Mouse (Mus musculus) WW6 (cell line): Measurements from ENCODE around the gene Stxbp6.

Experiments
- DNase-seq: peaks from one replicate; pipeline ENCODE4 v3.0.0-alpha.2; 2013; ENCODE audit warnings: low read depth, low spot score

Gene Stxbp6

DNA sequence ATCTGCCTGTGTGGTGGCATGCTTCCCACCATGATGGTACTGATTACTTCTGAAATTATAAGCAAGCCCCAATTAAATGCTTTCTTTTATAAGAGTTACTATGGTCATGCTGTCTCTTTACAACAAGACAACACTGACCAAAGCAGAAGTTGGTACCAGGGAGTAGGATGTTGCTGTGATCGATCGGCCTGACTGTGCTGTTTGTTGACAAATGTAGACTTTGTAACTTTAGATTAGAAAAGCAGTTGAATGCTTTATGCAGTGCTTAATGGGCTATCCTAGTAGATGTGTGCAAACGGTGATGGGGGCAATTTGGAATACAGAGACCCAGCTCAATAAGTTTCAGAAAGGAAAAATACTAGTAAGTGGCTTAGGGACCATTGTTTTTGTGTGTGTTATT, 77.6 kb downstream of the Stxbp6 start:
- no peak for DNase-seq

DNA sequence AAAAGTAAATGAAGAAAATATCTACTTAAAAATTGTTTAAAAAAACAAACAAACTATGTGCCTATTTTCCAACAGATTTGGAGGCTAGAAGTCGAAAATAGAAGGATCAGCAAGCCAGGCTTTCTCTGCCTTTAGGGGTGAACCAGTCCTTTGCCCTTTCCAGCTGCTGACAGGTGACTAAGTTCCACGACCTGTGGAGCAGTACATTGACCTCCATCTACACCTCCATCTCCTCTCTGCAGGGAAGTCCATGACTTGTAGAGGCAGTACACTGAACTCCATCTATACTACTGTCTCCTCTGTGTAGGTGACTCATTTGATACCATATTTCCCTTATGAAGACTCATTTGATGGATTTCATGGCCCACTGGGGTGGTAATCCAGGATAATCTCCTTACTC, 78.2 kb downstream of the Stxbp6 start:
- DNase-seq, result no peak

DNA sequence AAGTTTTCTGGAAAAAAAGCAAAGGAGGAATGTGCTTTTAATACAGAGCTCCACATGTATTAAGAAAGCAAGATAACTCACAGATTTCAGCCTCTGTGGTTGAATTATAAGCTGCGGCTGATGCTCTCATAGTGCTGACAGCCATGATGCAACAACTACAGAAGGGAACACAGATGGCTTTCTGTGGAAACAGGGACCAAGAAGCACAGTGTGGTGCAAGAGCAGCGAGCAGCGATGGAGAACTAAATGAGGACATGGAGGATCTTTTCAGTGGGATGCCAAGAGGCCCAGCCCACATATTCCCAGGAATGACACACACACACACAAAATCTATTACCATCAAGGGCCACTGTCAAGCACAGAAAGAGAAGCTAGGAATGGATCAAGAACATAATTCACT, 81.1 kb downstream of the Stxbp6 start:
- DNase-seq, result no peak

DNA sequence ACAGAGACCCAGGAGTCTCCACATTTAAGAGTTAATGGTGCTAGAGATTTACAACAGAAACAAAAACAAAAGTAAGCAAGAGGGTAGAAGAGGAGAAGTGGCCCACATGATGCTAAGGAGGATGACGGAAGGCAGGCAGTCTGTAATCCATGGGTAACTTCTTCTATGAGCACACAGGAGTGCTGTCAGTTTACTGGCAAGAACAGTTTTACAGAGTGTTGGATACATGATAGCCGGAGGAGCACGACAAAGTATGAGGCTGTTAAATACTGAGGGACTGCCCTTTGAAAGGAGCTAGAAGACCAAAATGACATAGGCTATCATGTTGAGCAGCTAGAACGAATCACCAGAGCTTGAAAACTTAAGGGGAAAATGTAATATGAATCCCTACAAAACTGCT, 81.7 kb downstream of the Stxbp6 start:
- no peak for DNase-seq

DNA sequence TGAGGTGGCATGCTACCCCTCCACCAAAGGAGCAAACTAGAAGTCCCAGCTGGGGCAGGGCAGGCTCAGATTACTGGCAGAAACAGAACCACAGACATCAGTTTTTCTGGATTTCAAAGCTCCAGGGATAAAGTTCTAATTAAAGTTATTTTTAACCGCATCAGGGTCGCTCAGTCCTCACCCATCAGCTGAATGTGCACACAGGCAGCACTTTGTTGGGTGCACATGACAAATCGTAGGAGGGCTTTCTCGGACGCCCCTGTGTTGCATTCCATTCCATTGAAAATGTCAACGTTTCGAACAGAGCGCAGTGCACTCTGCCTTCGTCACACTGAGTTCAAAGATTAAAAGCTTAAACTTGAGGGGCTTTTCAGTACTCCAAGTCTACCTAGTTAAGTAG, 84.1 kb downstream of the Stxbp6 start:
- DNase-seq, result no peak

DNA sequence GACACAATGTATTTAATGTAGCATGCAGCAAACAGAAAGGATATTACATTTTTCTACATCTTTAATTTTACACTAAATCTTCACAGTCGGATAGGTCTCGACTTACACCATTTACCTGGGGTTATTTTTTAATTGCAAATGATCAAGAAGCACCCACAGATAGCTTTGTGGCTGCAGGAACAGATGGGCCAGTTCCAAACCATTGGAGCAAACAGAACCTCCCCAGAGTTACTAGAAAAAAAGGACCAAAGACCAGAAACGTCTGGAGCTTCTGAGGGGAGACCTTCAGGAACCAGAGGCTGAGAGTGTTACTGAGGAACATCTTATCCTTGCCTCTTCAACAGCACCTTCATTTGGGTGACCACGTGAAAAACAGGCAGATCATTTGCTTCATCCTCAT, 85.5 kb downstream of the Stxbp6 start:
- no peak for DNase-seq

DNA sequence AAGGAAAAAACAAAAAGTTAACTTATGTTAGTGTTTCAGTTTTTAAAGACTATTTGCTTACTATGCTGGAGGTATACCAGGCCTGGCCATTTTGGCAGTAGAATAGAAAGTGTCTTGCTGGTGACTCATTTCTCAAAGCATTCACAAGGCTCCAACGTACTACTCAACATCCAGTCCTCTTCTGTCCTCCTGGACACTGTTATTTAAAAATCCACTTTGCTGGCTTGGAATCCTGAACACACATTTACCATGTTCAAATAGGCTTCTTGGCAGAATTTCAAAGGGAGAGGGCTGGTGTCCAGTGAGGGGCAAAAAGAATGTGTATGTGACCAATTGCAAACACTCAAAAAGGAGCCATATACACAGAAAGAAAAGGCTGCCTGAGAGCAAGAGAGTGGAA, 86.7 kb downstream of the Stxbp6 start:
- no peak for DNase-seq

DNA sequence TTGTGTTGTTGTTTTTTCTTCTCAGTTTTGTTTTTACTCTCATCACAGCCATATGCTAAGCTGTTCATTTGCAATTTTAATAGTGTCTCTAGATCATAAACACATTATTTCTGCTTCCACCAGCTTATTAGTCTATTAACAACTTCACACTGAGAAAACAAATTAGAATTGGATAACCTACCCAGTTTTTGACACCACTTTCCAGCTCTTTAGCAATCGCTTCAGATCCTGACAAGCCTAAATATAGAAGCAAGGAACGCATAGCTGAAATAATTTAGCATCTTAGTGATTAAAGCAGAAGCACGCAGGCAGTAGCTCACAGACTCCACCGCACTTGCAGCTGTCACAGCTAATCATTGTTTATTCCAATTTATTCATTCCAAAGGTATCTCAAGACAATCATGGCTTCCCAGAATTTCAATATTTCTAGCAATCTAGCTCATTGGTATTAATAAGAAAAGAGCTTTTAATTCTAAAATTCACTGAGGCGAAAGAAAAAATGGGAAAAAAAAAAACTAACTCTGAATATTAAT, 95.1 kb downstream of the Stxbp6 start:
- no peak for DNase-seq

DNA sequence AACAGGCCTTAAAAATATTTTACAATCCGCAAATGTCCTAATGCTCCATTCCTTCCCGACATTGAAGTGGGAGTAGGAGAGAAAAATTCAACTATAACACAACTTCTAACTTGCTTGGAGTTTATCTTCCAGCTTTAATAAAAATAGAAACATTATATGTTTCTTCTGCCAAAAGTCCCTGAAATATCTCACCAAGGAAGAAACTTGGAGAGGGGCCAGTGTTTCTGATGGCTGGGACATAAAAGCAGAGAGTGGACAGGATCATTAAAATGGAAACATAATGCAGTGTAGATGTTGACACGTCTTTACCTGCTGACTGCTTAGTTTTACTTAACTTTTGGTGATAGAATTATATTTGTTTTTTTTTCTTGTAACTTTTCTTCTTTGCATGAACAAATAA, 99.2 kb downstream of the Stxbp6 start:
- DNase-seq, result no peak

DNA sequence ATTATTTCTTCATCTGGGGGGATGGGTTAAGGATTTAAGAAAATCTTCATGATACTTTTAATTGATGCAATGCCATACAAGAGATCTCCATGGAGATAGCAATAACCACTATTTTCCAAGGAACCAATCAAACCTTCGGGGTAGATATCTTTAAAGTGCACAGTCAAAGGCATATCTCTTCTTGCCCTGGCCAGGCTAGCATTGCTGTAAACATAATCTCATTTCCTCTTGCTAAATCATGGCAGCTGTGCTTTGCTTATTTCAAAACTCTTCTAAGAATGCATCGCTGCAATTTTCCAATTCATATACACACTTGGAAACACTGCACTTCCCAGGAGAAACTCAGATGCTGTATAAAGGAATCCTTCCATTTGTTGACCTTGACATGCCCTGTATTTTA, 103.0 kb downstream of the Stxbp6 start:
- no peak for DNase-seq

DNA sequence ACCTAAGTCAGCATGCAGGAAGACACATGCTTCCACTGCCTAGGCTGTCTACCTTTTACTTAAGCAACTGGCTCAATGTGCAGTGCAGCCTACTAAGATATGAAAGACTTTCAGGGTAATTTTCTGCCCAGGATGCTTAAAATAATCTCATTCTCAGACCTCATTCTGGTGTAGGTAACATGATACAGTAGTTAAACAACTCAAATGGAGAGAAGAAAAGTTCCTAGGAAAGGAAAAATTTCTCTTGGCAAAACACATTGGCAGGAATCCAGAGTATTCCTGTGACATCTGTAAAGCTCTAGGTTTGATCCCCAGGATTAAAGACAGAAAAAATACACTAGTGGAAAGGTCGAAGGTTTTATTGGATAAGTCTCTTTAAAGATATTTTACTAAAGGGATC, 107.1 kb downstream of the Stxbp6 start:
- no peak for DNase-seq

DNA sequence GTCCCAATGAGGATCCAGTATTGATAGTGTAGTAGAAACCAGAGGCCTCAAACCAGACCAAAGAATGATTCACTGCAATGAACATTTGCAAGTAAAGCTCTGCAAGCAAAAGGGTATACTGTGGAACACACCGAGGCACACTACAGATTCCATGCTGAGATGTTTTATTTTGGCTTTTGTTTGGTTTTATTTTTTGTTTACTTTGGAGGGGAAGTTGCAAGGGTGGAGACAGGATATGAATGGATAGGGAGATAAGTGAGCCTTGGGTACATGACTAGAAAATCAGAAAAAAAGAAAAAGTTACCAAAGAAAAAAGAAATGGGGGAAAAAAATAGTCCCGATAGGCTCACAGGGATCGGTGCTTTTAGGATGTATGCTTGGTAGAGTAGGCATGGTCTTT, 117.0 kb downstream of the Stxbp6 start:
- no peak for DNase-seq

DNA sequence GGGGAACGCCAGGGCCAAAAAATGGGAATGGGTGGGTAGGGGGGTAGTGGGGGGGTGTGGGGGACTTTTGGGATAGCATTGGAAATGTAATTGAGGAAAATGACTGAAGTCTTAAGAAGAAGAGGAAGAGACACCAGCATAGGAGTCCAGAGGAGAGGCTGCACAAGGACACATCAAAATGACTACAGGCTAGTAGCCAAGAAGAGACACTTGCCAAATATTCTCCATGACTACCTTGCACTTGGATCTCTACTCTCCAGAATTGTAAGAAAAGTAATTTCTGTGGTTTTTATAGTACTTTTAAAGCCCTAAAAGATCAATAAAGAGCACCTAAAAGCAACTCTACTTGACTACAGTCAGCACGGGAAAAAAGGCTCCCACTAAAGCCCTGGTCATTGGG, 121.4 kb downstream of the Stxbp6 start:
- no peak for DNase-seq

DNA sequence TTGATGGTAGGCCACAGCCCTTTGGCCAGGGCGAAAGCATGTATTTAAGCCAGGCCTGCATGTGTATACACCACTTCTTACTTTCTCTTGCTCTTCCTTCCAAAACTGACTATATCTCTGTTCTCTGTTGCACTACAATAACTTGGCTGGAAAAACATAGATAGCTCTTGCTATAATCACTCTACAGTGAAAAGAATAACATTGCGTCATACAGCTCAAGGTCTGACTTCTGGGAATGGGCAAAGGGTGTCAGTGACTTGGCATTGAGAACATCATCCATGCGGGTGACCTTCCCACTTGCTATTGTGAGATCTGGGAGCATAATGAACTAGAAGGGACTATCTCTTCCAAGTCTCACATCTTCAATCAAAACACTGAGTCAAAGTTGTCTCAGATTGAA, 122.4 kb downstream of the Stxbp6 start:
- no peak for DNase-seq

DNA sequence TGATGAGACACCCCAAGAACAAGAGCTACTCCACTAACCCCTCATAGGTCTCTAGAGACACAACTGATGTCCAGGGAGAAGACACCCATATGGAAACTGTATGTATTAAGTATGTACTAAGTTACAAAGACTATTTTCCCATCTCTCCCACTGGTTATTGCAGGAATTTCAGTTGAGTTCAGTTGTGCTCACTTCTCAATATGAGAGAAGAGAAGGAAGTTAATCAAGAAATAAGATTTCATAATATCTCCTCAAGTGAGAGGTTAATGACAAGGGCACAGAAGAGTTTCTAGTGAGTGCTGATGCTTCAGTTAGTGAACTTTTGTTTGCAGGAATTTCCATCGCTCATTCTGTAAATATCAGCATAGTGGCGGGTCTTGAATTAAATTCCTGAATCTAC, 124.0 kb downstream of the Stxbp6 start:
- no peak for DNase-seq

DNA sequence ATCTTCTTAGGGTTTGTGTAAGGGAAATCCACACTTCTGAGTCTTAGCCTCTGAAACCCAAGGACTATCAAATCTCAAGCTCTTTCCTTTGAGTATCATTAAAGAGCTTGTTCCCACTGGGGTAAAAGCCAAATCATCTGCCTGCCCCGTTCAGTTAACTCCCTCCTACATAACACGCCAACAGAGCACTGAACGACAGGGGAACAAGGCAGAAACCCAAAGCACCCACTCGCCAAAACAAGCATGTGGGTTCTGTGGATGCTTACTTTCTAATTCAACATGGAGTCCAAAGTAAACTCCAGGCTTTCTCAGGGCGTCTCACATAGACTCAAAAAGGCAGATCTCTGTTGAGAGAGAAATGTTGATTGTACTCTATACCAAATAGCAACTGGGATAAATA, 126.7 kb downstream of the Stxbp6 start:
- DNase-seq, result no peak

DNA sequence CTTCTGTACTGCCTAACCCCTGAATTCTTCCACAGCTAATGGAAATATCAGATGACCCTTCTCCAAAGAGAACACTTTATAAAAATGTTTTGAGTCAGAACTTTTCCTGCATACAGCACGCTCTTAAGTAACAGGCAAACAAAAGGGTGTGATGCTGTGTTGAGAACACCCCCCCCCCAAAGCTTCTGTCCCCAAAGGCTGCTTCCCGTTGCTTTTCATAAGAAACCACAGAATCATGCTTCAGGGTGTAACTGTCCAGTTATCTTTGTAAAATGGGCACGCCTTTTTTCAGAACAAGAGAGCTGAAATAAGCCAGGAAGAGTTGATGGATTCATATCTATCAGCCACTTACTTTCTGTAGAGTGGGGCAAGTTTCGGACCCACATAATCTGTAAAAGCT, 134.2 kb downstream of the Stxbp6 start:
- DNase-seq, result no peak

DNA sequence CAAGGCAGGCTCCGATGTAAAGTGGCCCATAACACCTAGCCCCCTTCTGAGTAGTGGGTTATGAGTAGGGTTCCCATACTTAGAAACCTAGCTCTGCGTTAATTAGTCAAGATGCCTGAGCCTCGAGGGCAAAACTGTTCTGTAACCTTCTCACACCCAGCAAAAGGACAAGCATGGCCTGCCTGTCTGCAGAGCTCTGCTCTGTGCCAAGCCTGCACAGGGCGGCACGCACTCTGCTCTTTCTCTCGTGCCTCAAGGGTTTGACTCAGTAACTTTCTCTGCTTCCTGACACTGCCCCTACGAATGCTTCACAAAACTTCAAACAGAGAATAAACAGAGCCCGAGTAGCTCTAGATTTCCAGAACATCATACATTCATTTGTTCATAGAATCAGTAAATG, 135.4 kb downstream of the Stxbp6 start:
- DNase-seq, result no peak

DNA sequence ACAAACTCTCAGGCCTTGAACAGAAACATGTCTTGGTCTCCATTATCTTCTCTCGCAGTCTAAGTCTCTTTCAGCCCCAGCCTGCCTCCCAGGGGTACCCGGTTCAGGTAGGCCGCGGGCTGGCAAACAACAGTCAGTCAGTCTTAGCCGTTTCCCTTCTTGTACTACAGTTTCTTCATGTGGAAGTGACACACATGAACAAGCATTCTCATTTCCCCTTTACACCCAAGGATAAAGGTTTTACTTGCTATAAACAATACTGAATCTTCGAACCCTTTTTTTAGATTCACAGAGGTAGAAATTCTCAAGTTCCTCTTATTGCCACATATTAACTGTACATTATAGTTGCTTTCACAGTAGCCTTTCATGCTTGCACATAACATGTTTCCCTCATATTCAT, 141.6 kb downstream of the Stxbp6 start:
- DNase-seq, result no peak

DNA sequence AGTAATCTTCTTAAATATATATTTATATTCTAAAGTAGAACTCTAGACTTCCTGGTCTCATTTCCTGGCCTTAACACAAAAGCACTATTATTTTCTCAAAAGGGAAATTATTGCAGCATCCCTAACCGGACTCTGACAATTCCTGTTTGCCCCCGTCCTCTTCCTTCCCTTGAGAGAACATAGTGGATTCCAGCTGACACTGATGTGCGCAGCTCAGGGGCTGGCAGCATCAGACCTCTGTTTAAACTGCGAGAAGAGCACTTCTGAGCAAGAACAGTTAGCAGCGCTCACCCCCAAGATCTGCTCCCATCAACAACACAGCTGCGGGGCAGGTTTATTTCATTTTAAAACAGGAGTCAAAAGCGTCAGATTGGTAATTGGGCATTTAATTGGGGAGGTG, 142.8 kb downstream of the Stxbp6 start:
- DNase-seq, result no peak

DNA sequence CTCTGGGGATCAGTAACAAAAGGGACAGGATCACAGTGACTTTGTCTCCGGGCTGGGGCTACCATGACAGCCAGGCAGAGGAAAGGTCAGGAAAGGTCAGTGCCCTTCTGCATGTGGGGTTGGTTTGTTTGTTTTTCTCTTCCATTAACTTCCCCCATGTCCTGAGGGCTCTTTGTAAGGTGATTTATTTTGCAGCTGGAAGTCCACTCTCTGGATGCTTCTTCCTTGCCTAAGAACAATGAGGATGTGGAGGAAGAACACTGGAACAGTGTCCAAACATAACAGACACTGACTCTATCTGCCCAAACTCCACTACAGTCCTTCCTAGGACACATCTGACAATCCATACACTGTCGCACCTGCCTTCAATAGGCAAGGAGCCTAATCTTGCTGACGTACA, 146.1 kb downstream of the Stxbp6 start:
- DNase-seq, result no peak

DNA sequence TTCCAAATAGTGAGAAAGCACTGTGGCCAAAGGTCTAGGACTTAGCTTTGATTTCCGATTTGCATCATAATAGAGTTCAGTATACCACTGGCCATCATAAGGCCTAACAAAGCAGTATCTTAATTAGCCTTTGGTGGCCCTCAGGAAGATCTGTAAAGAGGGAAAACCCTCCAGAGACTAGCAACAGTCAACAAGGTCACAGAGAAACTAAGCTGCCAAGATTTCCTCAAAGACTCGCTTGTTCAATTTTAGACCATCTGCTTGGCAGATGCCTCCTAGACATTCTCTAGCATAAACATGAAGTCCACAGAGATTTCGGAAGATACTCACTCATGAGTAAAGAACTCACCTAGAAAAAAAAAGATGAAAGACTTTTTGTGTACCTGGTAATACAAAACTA, 148.6 kb downstream of the Stxbp6 start:
- no peak for DNase-seq

DNA sequence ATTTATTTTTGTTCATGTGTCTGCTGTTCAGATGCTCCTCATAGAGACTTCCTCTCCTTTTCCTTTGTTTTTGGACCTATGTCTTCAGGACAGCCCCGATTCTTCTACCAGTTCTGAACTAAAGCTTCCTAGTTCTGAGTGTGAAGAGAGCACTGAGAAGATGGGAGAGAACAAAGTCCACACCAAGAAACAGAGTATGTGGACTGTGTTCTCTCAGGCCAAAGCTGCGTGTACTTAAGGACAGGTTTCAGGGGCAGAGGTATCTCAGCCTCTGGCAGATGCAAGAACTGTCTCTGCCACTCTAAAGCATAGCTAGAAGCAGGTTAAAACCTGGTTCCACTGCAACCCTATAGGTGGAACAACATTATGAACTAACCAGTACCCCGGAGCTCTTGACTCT, 151.2 kb downstream of the Stxbp6 start:
- DNase-seq, result no peak

DNA sequence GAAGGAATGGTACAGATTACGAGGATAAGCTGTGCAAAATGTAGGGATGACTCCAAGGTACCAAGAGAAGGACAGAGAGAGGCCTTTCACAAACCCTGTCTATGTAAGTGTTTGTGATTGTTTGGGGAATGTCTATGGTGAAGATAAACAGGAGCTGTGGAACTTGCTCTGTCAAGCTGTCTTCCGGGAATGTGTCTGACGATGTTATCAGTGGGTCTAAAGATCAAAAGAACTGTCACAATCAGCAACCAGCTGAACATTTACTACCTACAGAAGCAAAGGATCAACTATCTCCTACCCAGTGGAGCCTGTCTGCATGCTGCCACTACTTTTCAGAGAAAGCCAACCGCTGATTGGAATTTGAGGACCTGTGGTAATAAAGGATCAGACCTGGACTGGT, 152.3 kb downstream of the Stxbp6 start:
- DNase-seq, result no peak

DNA sequence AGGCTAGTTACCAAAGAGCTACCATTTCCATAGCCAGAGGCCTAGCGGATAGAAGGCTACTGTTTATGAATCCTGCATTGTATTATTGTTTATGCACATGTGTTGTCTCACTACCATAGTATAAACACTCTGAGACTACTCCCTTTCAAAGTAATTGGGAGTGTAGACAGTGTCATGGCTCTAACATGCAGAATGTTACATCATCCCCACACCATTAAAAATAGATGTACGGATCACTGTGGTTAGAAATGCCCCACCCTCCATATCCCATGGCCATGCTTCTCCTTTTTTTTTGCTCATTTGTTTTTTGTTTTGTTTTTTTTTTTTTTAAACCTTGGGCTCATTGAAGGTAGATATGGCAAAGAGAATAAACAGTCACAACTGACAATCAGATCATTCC, 154.9 kb downstream of the Stxbp6 start:
- no peak for DNase-seq
